Mouse (Mus musculus) thymus, postnatal 25 days (tissue): ENCODE data around the gene Slc25a21.

Experiments used
- DNase-seq: peaks from one replicate; pipeline ENCODE4 v3.0.0; 2022

Slc25a21 gene

DNA sequence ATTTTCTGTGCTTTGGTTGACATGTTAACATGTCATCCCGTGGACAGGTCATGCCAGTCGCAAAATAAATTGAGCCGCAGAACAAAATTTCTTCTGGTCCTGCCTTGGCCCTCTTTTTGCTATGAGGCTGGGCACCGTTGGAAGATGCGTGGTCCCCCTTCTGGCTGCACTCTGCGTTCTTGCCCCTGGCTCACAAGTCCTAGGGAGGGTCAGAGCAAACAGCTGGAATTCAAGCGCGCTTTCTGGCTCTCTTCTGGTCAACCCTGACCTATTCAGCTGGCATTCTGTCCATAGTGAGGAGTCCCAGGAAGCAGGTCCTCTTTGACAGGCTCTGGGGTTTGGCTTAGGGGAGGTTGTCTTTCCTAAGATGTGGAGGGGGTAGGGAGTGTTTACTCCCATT, 508.4 kb downstream of the Slc25a21 start:
- DNase-seq, result no peak

DNA sequence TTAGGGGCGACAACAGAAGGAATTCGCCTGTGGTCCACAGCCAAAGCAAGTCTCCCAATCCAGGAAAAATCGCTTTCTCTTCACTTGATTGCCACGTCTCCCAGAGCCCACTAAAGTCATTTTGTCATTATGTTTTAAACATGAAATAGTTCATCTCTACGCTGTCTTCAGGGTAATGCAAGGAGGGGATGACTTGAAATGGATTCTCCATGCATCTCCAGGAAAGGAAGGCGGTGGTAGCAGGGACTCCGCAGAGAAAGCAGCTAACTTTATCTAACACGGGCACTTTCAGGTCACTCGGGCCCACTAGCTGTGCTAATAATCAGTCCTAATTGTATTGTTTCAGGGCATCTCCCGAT, 508.8 kb downstream of the Slc25a21 start:
- no peak for DNase-seq

DNA sequence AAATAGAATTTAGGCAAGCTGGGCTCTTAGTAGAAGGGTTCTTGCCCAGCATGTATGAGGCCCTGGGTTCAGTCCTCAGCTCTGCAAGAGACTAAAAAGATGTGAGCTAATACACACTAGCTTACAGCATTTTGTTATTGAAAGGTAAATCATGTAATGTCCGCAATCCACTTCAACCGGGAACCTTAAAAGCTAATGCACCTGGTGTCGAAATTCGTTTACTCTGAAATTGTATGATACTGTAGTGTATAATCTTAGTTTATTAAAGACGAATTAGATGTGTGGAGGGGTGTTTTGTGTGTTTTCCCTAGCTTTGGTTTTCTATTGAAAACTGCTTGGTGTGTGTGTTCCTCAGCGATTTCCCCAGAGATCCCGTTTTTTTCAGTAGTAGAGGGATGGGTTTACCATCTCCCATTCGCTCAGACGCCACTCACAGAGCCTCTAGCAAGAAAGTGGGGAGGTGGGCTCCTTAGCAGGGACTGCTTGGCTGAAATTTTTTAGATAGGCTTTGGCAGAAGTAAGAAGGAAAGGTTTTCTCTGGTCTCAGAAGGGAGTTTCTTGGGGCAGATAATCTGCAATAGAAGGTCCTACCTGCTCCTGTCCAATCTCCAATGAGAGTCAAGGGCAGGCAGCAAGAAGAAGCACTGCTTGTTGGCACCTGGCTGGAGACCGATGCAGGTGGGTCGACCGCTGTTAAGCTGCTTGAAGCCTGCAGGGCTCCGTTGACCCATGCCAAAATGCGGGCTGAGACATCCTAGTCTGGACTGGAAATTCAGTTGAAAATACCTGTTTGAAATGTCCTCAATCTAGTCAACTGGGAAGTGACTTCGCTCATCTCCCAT, 509.4 kb downstream of the Slc25a21 start:
- DNase-seq, result no peak

DNA sequence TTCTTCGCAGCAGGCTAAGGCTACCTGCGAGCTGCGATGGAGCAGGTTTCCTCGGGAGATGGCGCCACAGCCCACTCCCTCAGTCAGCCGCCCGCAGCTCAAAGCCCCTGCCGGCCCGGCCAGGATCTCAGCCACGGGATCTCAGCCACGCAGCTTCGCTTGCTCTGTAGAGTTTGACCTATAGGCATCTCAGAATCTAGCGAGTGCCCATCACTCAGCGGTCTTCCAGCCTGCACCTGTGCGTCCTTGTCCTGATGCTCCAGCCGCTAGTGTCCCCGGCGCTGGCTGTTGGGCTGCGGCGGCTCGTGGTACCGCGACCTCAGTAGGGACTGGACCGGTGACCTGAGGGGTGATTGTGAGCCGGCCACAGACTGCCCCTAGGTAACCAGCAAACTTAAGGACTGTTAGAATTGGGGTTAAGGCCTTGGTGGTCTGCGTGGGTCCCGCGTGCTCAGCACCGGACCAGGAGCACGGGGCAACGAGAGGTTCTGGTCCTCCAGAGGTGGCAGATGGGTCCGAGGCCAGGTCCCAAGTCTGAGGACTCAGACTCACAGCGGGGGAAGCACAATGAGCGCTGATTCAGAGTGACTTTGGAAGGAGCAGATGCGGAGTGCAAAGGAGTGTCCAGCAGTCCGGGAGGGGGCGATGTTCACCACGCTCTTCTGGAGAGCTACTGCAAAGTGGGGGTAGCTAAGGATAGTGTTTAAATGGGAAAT, 516.0 kb downstream of the Slc25a21 start:
- no peak for DNase-seq

DNA sequence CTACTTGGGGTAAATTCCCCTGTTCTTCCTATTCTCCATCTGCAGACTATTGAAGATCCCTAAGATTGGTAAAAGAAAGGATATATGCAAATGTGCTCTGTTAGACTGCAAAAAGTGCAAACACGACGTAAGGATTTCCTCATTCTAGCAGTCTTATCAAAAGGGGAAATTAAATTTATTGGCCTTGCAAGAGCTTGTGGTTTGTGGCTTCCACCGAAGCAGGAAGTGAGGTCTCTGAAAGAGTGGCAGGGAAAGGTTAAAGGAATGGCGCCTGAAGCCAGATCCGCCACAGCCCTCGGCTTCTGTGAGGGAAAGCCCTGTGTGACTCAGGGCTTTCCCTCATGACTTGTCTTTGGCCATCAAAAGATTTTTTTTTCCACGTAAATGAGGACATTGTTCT, 519.7 kb downstream of the Slc25a21 start:
- DNase-seq, result no peak

DNA sequence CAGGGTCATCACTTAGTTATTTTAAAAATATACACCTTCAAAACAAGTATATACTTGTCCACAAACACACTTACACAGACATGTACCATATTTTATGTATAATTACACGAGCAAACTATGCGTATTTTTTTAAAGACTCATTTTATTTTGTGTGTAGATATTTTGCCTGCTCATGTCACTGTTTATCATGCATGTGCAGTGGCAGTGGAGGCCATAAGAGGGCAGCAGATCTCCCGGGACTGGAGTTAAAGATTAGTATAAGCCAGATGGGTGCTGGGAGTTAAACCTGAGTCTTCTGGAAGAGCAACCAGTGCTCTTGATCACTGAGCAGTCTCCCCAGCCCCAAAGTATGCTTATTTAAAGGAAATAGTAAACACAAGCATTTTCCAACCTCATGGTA, 522.5 kb downstream of the Slc25a21 start:
- DNase-seq, result no peak

DNA sequence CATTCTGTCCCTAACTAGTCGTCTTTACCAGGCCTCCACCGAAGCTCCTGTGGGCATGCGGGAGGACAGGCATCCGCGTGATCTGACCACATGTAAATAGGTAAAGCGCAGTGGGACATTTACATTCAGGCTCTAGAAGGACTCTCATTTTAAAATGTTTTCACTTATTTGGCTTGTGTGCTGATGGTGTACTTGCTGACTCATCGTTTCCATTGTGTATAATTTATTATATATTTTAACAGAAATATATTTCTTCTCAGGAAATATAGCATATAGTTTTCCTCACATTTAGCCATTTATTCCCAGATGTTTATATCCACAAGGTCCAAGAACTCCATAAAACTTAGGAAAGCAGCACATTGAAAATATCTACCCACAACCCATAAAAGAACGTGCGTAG, 526.5 kb downstream of the Slc25a21 start:
- no peak for DNase-seq

DNA sequence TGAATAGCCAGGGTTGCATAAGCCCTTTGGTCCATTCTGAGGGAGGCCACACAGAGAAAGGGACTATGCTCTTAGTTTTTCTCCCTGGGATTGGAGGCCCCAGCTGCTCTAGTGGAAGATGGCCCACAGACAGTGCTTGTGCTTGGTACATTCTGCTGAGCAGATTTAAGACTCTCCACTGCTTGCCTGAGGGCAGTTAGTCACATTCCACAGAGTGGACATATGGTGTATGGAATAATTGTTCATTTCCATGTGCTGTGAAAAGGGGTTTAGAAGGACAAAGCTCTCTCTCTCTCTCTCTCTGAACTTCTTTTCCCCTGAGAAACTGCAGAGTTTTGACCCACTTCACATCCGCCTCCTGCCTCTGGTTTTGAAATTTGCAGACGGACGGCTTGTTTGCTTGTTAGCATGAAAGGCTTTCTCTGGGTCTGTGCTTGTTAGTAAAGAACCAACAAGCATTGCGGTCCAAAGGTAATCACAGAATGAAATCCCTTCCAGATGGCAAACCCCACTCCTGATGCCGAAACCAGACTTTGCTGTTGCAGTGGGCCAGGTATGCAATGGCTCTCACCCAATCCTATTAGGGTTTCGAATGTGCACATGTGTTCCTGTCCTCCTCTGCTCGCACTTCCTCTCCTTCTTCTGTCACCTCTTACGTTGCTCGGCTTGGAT, 527.7 kb downstream of the Slc25a21 start:
- no peak for DNase-seq
